Mouse (Mus musculus) heart, embryonic 13.5 days (tissue): ENCODE results near the gene Mvp. TPM values are rescaled to one million over a fixed set of nuclear protein-coding genes. Genes with fewer than 3 reads are reported as not detected.

Experiments
- ATAC-seq: fragments of 200-750 bp; cut with Nextera tagmentation; 2 replicates; pipeline ENCODE4 v1.8.0; 2017; ENCODE audit warnings: moderate TSS enrichment; ENCODE audit not compliant: insufficient number of reproducible peaks, low FRiP score, low TSS enrichment; ENCODE audit errors: extremely low read depth
- H3K27ac ChIP-seq: fragments of 300-500 bp; sonication (generic); replicated peaks from 2 replicates; pipeline ENCODE4 v1.5.1; 2015; ENCODE audit warnings: moderate library complexity, mild to moderate bottlenecking, inconsistent platforms
- H3K27me3 ChIP-seq: fragments of 300-500 bp; sonication (generic); replicated peaks from 2 replicates; pipeline ENCODE4 v1.6.1; 2015; ENCODE audit warnings: mild to moderate bottlenecking, inconsistent platforms
- H3K36me3 ChIP-seq: fragments of 300-500 bp; sonication (generic); 2 replicates; pipeline ENCODE4 v1.6.1; 2015; ENCODE audit warnings: mild to moderate bottlenecking, inconsistent platforms
- H3K4me1 ChIP-seq: fragments of 300-500 bp; sonication (generic); 2 replicates; pipeline ENCODE4 v1.6.1; 2015; ENCODE audit warnings: inconsistent platforms
- H3K4me2 ChIP-seq: fragments of 300-500 bp; sonication (generic); 2 replicates; pipeline ENCODE4 v1.6.1; 2015; ENCODE audit warnings: inconsistent platforms, mild to moderate bottlenecking, moderate library complexity
- H3K4me3 ChIP-seq: fragments of 300-500 bp; sonication (generic); 2 replicates; pipeline ENCODE4 v1.5.1; 2015; ENCODE audit warnings: moderate library complexity, mild to moderate bottlenecking, inconsistent platforms
- H3K9ac ChIP-seq: fragments of 300-500 bp; sonication (generic); 2 replicates; pipeline ENCODE4 v1.6.1; 2015; ENCODE audit warnings: inconsistent platforms, mild to moderate bottlenecking, moderate library complexity
- H3K9me3 ChIP-seq: fragments of 300-500 bp; sonication (generic); 2 replicates; pipeline ENCODE4 v1.6.1; 2016; ENCODE audit warnings: inconsistent platforms
- WGBS: fragments of 180-500 bp; shearing (Covaris S2); methylation state at CpG from one replicate; pipeline ENCODE4 v1.1.7; 2015; ENCODE audit warnings: mixed read lengths; 5-methylcytosine and 5-hydroxymethylcytosine counted together
- polyA plus RNA-seq: library from polyadenylated mRNA; unstranded; fragments of >200 nt; fragmentation: Nextera tagmentation; extraction: Ambion mirVana; gene quantifications from 2 replicates; pipeline ENCODE4 v1.2.1, GENCODE M21; 2015

Mvp gene
- polyA plus RNA-seq, 1 experiment from 2014 or later = 11.9 TPM

- Histone ChIP-seq H3K4me2 (no peak overlapping the region), H3K27ac (0 out of 2 replicates have a peak overlapping the region, but pooled peaks have one; percentile 98), H3K4me3 (no peak overlapping the region), H3K9ac (peak overlapping the region; percentile 93), H3K36me3 (peaks cover 31% of the 10 kb centered on the region), H3K4me1 (peaks cover 83% of the 10 kb centered on the region), H3K9me3 (no peaks in the 10 kb centered on the region), H3K27me3 (no peaks in the 10 kb centered on the region)
- no peak for ATAC-seq
- 73% methylated on average over 15 of the region's 15 CpGs for WGBS
Observed at GRCm38 (mm10) chr7:127018416-127019305, 4.2 kb upstream of the Mvp start.

DNA sequence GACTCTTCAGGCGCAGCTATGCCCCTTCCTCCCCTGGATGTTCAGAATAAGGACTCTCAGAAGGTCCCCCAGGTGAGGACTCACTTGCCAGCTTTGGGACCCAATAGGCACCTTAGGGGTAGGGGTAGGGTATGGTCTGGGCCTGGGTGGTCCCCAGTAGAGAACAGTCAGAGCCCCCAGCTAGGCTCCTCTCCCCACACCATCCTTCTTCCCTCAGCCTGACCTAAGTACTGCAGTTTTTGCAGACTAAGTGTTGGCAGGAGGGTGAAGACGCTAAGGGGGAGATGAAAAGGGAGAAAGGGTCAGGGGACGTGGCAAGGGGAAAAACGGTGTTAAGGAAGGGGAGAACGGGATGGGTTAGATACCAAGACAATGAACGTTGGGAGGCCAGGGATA is 3.5 kb upstream of the Mvp start:
- Histone ChIP-seq H3K4me3 (peak overlapping the region; percentile 79; the same call in 1 of the 2 replicates), H3K9ac (peak overlapping the region; percentile 93), H3K27ac (peak overlapping the region; percentile 98; the same call in 1 of the 2 replicates), H3K27me3 (no peaks in the 10 kb centered on the region), H3K9me3 (no peaks in the 10 kb centered on the region), H3K4me1 (peaks cover 81% of the 10 kb centered on the region), H3K4me2 (peak overlapping the region; percentile 92; the same call in 1 of the 2 replicates), H3K36me3 (peaks cover 31% of the 10 kb centered on the region)
- ATAC-seq = no peak
- WGBS = 39% methylated on average over 6 of the region's 6 CpGs

GRCm38 (mm10) chr7:127016971-127017949 is 2.8 kb upstream of the Mvp start, which contains the start of gene Pagr1a:
Pagr1a (minus strand) TSS chr7:127017352.
- Histone ChIP-seq H3K4me1 (peaks cover 74% of the 10 kb centered on the region), H3K27ac (peak within 1 kb of the TSS; percentile 98), H3K36me3 (peaks cover 31% of the 10 kb centered on the region), H3K27me3 (no peaks in the 10 kb centered on the region), H3K9ac (peak within 1 kb of the TSS; percentile 93), H3K9me3 (no peaks in the 10 kb centered on the region), H3K4me2 (peak within 1 kb of the TSS; percentile 92), H3K4me3 (peak within 1 kb of the TSS; percentile 79)
- ATAC-seq = peak; percentile 52
- 3% methylated on average over 39 of the region's 39 CpGs for WGBS

DNA sequence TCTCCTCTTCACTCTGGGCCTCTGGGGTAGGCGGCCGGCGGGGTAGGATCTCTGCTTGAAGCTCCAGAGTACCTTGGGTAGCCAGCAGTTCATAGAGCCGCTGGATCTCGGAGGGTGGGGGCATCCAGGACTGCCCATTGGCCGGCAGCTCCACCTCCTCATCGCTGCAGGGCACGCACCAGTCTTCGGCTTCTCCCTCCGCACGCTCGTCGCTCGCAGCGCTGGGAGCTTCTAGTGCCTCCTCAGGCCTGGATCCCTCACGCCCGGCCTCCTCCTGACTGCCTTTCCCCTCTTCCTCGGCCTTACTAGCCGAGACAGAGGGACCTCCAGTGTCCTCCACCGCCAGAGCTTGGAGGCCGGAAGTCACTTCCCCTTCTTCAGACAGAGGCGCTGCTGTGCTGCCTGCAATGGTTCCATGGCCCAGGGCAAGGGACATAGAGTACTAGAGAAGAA is 2.1 kb upstream of the Mvp start:
- H3K9me3 ChIP-seq = no peaks in the 10 kb centered on the region
- H3K4me1 ChIP-seq = peaks cover 67% of the 10 kb centered on the region
- peak; percentile 25 for ATAC-seq
- H3K9ac ChIP-seq = peak overlapping the region; percentile 93
- H3K4me3 ChIP-seq = peak overlapping the region; percentile 79
- peaks cover 27% of the 10 kb centered on the region for H3K36me3 ChIP-seq
- H3K4me2 ChIP-seq = peak overlapping the region; percentile 92
- peak overlapping the region; percentile 98 for H3K27ac ChIP-seq
- WGBS = 0% methylated on average over 22 of the region's 22 CpGs
- H3K27me3 ChIP-seq = no peaks in the 10 kb centered on the region

- peak within 1 kb of the TSS; percentile 98 for H3K27ac ChIP-seq
- peak within 1 kb of the TSS; percentile 79 for H3K4me3 ChIP-seq
- no peaks in the 10 kb centered on the region for H3K27me3 ChIP-seq
- no peaks in the 10 kb centered on the region for H3K9me3 ChIP-seq
- ATAC-seq = no peak
- peaks cover 27% of the 10 kb centered on the region for H3K36me3 ChIP-seq
- H3K4me1 ChIP-seq = peaks cover 64% of the 10 kb centered on the region
- H3K9ac ChIP-seq = peak within 1 kb of the TSS; percentile 93
- peak within 1 kb of the TSS; percentile 92 for H3K4me2 ChIP-seq
Observed at GRCm38 (mm10) chr7:127016481-127016485, 1.9 kb upstream of the Mvp start, which contains the start of gene Pagr1b. Pagr1b (minus strand) TSS chr7:127016484.

- Histone ChIP-seq H3K4me2 (peak overlapping the region; percentile 92), H3K4me3 (peak overlapping the region; percentile 79), H3K9ac (peak overlapping the region; percentile 93), H3K36me3 (peaks cover 27% of the 10 kb centered on the region), H3K9me3 (no peaks in the 10 kb centered on the region), H3K27ac (peak overlapping the region; percentile 98), H3K27me3 (no peaks in the 10 kb centered on the region), H3K4me1 (peaks cover 62% of the 10 kb centered on the region)
- 0% methylated on average over 10 of the region's 10 CpGs for WGBS
- peak; percentile 26; the same call in 1 of the 2 replicates for ATAC-seq
Observed at GRCm38 (mm10) chr7:127016081-127016480, 1.7 kb upstream of the Mvp start.

DNA sequence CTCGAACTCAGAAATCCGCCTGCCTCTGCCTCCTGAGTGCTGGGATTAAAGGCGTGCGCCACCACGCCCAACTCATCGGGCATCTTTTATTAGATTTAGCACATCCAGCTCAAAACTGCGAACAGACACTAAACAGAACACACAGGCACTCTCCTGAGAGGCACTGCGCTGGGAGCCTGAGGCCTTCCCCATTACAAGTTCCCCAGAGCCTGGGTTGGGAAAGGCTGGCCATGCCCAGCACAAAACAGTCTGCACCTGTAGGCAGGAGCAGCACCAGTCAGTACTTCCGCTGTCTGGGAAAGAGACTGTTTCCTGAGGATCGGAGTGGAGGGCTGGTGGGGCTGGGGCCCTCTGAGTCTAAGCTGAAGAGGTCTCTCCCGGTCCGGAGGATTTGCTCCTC is 572 bp upstream of the Mvp start:
- H3K36me3 ChIP-seq = peaks cover 32% of the 10 kb centered on the region
- peak overlapping the region; percentile 63 for H3K4me3 ChIP-seq
- H3K9ac ChIP-seq = peak overlapping the region; percentile 93; the same call in 1 of the 2 replicates
- WGBS = 90% methylated on average over 12 of the region's 12 CpGs
- H3K9me3 ChIP-seq = no peaks in the 10 kb centered on the region
- peak overlapping the region; percentile 92 for H3K4me2 ChIP-seq
- peaks cover 53% of the 10 kb centered on the region for H3K4me1 ChIP-seq
- ATAC-seq = no peak
- H3K27me3 ChIP-seq = no peaks in the 10 kb centered on the region
- H3K27ac ChIP-seq = peak overlapping the region; percentile 28

- H3K4me3 ChIP-seq = peak overlapping the region; percentile 63
- 90% methylated on average over 6 of the region's 6 CpGs for WGBS
Observed at GRCm38 (mm10) chr7:127013385-127013784, 1.0 kb downstream of the Mvp start.

DNA sequence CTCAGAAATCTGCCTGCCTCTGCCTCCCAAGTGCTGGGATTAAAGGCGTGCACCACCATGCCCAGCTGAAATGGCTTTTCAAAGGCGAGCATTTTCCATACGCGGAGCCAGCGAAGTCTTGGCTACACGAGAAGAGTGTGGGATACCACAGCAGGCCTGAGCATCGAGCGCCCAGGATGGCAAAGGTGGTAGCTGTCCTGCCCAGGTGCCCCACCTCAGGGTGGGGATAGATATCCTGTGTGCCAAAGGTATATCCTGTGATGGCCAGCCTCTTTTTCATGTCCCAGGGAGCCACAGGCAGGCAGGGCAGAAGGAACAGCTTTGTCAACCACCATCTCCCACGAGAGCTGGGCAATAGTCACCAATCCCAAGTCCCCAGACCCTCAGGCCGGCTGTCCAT is 1.6 kb downstream of the Mvp start:
- 94% methylated on average over 10 of the region's 10 CpGs for WGBS
- H3K4me2 ChIP-seq = no peak overlapping the region
- peaks cover 51% of the 10 kb centered on the region for H3K4me1 ChIP-seq
- H3K27me3 ChIP-seq = no peaks in the 10 kb centered on the region
- no peak overlapping the region for H3K9ac ChIP-seq
- peaks cover 32% of the 10 kb centered on the region for H3K36me3 ChIP-seq
- no peaks in the 10 kb centered on the region for H3K9me3 ChIP-seq
- no peak overlapping the region for H3K27ac ChIP-seq
- ATAC-seq = no peak
- no peak overlapping the region for H3K4me3 ChIP-seq

More at GRCm38 (mm10) chr7:127013385-127013784, 1.0 kb downstream of the Mvp start:
- peaks cover 32% of the 10 kb centered on the region for H3K36me3 ChIP-seq
- H3K4me1 ChIP-seq = peaks cover 52% of the 10 kb centered on the region
- no peak for ATAC-seq
- peak overlapping the region; percentile 92 for H3K4me2 ChIP-seq
- no peak overlapping the region for H3K27ac ChIP-seq
- no peaks in the 10 kb centered on the region for H3K9me3 ChIP-seq
- H3K9ac ChIP-seq = 0 out of 2 replicates have a peak overlapping the region, but pooled peaks have one; percentile 93
- no peaks in the 10 kb centered on the region for H3K27me3 ChIP-seq

DNA sequence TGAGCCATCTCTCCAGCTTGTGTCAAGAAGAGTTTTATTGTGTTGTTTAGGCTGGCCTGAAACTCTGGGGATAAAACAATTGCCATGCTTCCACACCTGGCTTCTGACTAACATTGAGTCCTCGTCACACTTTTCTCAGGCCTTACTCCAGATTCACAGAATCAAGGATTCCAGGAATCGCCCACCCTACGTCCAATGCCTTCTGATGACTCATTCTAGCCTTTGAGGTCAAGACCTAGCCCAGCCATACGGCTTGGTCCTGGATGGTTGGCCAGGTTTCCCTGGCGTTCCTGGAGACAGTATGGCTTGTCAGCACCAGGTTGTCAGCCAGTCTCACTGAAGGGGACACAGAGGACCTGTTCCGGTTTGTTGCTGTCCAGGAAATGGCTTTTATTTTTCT is 2.0 kb downstream of the Mvp start:
- no peaks in the 10 kb centered on the region for H3K27me3 ChIP-seq
- H3K9ac ChIP-seq = no peak overlapping the region
- peaks cover 32% of the 10 kb centered on the region for H3K36me3 ChIP-seq
- H3K27ac ChIP-seq = no peak overlapping the region
- H3K4me3 ChIP-seq = no peak overlapping the region
- no peak overlapping the region for H3K4me2 ChIP-seq
- no peaks in the 10 kb centered on the region for H3K9me3 ChIP-seq
- ATAC-seq = no peak
- WGBS = 68% methylated on average over 6 of the region's 6 CpGs
- peaks cover 47% of the 10 kb centered on the region for H3K4me1 ChIP-seq

- Histone ChIP-seq H3K36me3 (peaks cover 32% of the 10 kb centered on the region), H3K9me3 (no peaks in the 10 kb centered on the region), H3K9ac (no peak overlapping the region), H3K4me2 (no peak overlapping the region), H3K4me3 (no peak overlapping the region), H3K27me3 (no peaks in the 10 kb centered on the region), H3K4me1 (peaks cover 46% of the 10 kb centered on the region), H3K27ac (no peak overlapping the region)
- no peak for ATAC-seq
- 68% methylated on average over 2 of the region's 2 CpGs for WGBS
Observed at GRCm38 (mm10) chr7:127011717-127012116, 2.7 kb downstream of the Mvp start.
